Mouse (Mus musculus) mouse trophoblast stem cell (cell line): ENCODE data around the gene Crnkl1.

Source experiments
- in situ Hi-C, 2 experiments: fragments of 300-500 bp; cut with MseI, MboI; formaldehyde crosslinking; loops; 2 replicates in 1 of 2; 3 replicates in 1 of 2; pipeline ENCODE4 v1.15.1; 2025

Crnkl1 gene

DNA sequence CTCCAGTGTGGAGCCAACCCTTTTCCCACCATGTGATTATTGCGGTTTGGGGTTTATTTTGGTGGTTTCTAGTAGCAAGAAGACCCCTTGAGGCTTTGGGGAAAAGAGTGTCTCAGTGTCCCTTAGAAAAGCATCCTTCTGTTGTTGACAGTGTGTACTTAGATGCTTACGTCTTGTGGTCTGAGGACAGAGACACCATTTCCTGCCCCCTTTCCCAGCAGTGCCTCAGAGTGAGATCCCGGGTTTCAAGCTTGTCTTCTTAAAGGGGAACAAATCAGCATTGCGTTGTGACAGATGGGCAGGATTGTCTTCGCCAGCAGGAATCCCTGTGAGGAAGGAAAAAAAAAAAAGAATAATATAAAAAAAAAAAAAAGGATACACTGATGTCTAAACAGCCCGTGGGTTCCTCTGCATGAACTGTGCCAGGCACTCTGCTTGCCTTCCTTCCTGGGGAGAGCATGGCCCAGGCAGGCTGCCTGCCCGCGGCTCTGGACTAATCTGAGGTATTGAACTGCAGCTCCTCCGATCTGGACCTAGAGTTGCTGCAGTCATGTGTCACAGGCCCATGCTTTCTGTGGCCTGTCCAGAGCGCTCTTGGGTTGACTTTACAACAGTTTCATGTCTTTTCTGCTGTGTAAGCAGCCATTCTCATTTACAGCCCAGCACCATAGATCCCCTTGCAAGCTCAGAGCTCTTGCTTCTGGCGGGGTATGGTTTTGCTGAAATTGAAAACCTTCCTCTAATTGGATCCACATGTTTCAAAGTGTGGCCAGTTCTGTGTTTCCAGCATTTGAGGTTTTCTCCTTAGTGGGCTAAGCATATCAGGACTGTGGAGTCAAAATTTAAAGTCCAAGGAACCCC, 53.7 kb downstream of the Crnkl1 start:
- in situ Hi-C loops = loop anchor here (10.0 kb wide), 2 partner anchors 176 to 186 kb away; no protein-coding TSS in a partner anchor

GRCm38 (mm10) chr2:145877191-145877590, 57.6 kb downstream of the Crnkl1 start:
- in situ Hi-C loops = no loop called here

DNA sequence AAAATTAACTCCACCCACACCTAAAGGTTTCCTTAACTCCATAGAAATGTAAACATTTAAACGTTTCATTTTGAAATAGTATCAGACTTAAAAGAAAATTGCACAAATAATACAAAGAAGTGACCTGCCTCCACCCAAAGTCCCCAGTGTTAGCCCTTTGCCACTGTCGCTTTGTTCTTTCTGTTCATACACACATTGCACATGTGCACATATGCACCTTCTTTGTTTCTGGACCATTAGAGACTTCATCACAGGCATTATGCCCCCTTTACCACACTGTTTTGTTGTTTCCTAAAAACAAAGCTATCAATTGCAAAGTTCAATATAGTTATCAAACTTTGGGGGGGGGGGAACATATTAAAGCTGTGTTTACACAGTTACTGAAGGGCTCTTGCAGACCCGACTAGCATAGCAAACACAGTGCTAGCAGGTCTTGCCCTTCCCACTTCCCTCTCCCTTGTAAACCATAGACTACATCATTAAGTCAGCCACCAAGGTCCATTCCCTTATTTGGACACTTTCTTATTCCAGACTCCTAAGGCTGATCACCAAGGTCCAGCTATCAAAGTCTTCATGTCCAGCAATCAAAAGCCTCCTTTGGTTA, 59.8 kb downstream of the Crnkl1 start:
- in situ Hi-C loops = no loop called here

GRCm38 (mm10) chr2:145873953-145874352, 60.9 kb downstream of the Crnkl1 start:
- in situ Hi-C loops = no loop called here

DNA sequence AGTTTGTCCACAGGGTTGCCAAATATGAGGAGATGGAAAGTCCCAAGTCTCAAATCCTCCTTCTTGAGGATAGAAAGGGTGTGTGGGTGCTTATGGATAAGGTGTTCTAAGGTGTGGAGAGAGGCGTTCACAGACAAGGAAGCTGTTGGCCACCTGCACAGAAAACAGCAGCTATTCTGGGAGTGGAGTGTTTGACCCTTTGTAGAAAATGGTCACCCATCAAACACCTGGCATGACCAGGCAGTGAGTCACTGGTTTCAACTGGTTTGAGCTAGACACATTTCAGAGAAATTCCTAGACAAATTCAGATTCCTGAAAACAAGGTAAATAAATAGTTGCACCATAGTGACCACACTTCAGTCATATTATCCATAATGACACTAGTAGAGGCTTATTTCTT, 62.7 kb downstream of the Crnkl1 start:
- in situ Hi-C loops = no loop called here

- in situ Hi-C loops = no loop called here
Measured at GRCm38 (mm10) chr2:145871308-145871707, 63.5 kb downstream of the Crnkl1 start.
